Mouse (Mus musculus): Measurements from ENCODE around the gene Crip3.

The Crip3 gene

GRCm38 (mm10) chr17:46428761-46429414, at the start of gene Crip3:
Crip3 (plus strand) TSS chr17:46428926.
- no peak for DNase-seq

GRCm38 (mm10) chr17:46383294-46384060, 45.2 kb upstream of the Crip3 start, which contains the start of gene Zfp318:
Zfp318 (plus strand) TSS chr17:46383731.
- peak; percentile 98 for DNase-seq

GRCm38 (mm10) chr17:46384061-46384801, 44.5 kb upstream of the Crip3 start:
- DNase-seq = peak; percentile 11 to 30

GRCm38 (mm10) chr17:46388200-46388599, 40.5 kb upstream of the Crip3 start:
- no peak for DNase-seq

- peak; percentile 23 to 53 for DNase-seq
Observed at GRCm38 (mm10) chr17:46393012-46393411, 35.7 kb upstream of the Crip3 start.

GRCm38 (mm10) chr17:46394631-46395030, 34.1 kb upstream of the Crip3 start:
- no peak for DNase-seq

- DNase-seq = no peak
Observed at GRCm38 (mm10) chr17:46408478-46408877, 20.2 kb upstream of the Crip3 start.

- DNase-seq = no peak
Observed at GRCm38 (mm10) chr17:46418628-46419027, 10.1 kb upstream of the Crip3 start.

GRCm38 (mm10) chr17:46419717-46420116, 9.0 kb upstream of the Crip3 start:
- DNase-seq = no peak

GRCm38 (mm10) chr17:46426496-46426895, 2.2 kb upstream of the Crip3 start:
- no peak for DNase-seq

GRCm38 (mm10) chr17:46433627-46434026, 4.9 kb downstream of the Crip3 start:
- peak; percentile 49 to 64 for DNase-seq

- DNase-seq = peak; percentile 28 to 54
Observed at GRCm38 (mm10) chr17:46436672-46437366, 8.1 kb downstream of the Crip3 start.

- DNase-seq = peak; percentile 60 to 78
Observed at GRCm38 (mm10) chr17:46438298-46438873, 9.7 kb downstream of the Crip3 start, which contains the start of gene Slc22a7. Slc22a7 (minus strand) TSS chr17:46438457.

- no peak for DNase-seq
Observed at GRCm38 (mm10) chr17:46439176-46439575, 10.4 kb downstream of the Crip3 start.

- no peak for DNase-seq
Observed at GRCm38 (mm10) chr17:46444839-46445579, 16.3 kb downstream of the Crip3 start.

GRCm38 (mm10) chr17:46446264-46446663, 17.5 kb downstream of the Crip3 start:
- DNase-seq = no peak

GRCm38 (mm10) chr17:46452683-46453082, 24.0 kb downstream of the Crip3 start:
- DNase-seq = peak; percentile 56 to 73

GRCm38 (mm10) chr17:46453302-46453948, 24.7 kb downstream of the Crip3 start:
- DNase-seq = peak in 1 of 2 experiments; percentile 33

- no peak for DNase-seq
Observed at GRCm38 (mm10) chr17:46453970-46454411, 25.3 kb downstream of the Crip3 start.

GRCm38 (mm10) chr17:46454539-46454938, 25.8 kb downstream of the Crip3 start:
- no peak for DNase-seq

Measured in kidney, adult 8-10 months (tissue).